Mouse (Mus musculus) forebrain, embryonic 14.5 days (tissue): ENCODE measurements at regions not wholly inside any gene's neighbourhood (a gene's known extent, or its start where the extent isn't known, plus 50 kb on each side); places are given as distances from the start of the nearest gene placed in this dataset.

ENCODE experiments used
- ATAC-seq: fragments of 200-750 bp; cut with Nextera tagmentation; 2 replicates; pipeline ENCODE4 v1.8.0; 2017; ENCODE audit warnings: mild to moderate bottlenecking, moderate library complexity
- DNase-seq: peaks from one replicate; pipeline ENCODE4 v3.0.0-alpha.2; 2015; ENCODE audit warnings: low spot score
- H3K27ac ChIP-seq: fragments of 300-500 bp; sonication (generic); 2 replicates; pipeline ENCODE4 v1.5.1; 2014; ENCODE audit warnings: low read depth, mild to moderate bottlenecking, control low read depth, low read length, moderate library complexity
- H3K27me3 ChIP-seq: fragments of 300-500 bp; sonication (generic); replicated peaks from 2 replicates; pipeline ENCODE4 v1.6.1; 2014; ENCODE audit warnings: low read length, control low read depth, mixed read lengths; ENCODE audit not compliant: control insufficient read depth, insufficient read depth
- H3K36me3 ChIP-seq: fragments of 300-500 bp; sonication (generic); 2 replicates; pipeline ENCODE4 v1.6.1; 2014; ENCODE audit warnings: low read length, control low read depth; ENCODE audit not compliant: control insufficient read depth, insufficient read depth
- H3K4me1 ChIP-seq: fragments of 300-500 bp; sonication (generic); 2 replicates; pipeline ENCODE4 v1.6.1; 2014; ENCODE audit warnings: antibody characterized with exemption, low read length, control low read depth; ENCODE audit not compliant: control insufficient read depth, insufficient read depth
- H3K4me2 ChIP-seq: fragments of 300-500 bp; sonication (generic); 2 replicates; pipeline ENCODE4 v1.6.1; 2014; ENCODE audit warnings: mild to moderate bottlenecking, control low read depth, low read length
- H3K4me3 ChIP-seq: fragments of 300-500 bp; sonication (generic); 2 replicates; pipeline ENCODE4 v1.5.1; 2014; ENCODE audit warnings: low read depth, low read length, control low read depth
- H3K9ac ChIP-seq: fragments of 300-500 bp; sonication (generic); 2 replicates; pipeline ENCODE4 v1.6.1; 2014; ENCODE audit warnings: mild to moderate bottlenecking, low read length, control low read depth, moderate library complexity
- H3K9me3 ChIP-seq: fragments of 300-500 bp; sonication (generic); replicated peaks from 2 replicates; pipeline ENCODE4 v1.6.1; 2016; ENCODE audit warnings: low read length, control low read depth, mixed read lengths; ENCODE audit not compliant: control insufficient read depth
- WGBS: fragments of 180-500 bp; shearing (Covaris S2); extraction: QIAGEN DNeasy Blood & Tissue Kit; methylation state at CpG from one replicate; pipeline ENCODE4 v1.1.7; 2014; 5-methylcytosine and 5-hydroxymethylcytosine counted together

- Histone ChIP-seq H3K27me3 (no peaks in the 10 kb centered on the region), H3K4me3 (no peak overlapping the region), H3K4me2 (no peak overlapping the region), H3K36me3 (no peaks in the 10 kb centered on the region), H3K9ac (no peak overlapping the region), H3K27ac (no peak overlapping the region), H3K4me1 (peaks cover 13% of the 10 kb centered on the region), H3K9me3 (no peaks in the 10 kb centered on the region)
- peak; percentile 36 for DNase-seq
- no peak for ATAC-seq
- 38% methylated on average over 14 of the region's 14 CpGs for WGBS
Observed at GRCm38 (mm10) chr11:114375921-114376320, 292.4 kb upstream of the Rpl38 start.

DNA sequence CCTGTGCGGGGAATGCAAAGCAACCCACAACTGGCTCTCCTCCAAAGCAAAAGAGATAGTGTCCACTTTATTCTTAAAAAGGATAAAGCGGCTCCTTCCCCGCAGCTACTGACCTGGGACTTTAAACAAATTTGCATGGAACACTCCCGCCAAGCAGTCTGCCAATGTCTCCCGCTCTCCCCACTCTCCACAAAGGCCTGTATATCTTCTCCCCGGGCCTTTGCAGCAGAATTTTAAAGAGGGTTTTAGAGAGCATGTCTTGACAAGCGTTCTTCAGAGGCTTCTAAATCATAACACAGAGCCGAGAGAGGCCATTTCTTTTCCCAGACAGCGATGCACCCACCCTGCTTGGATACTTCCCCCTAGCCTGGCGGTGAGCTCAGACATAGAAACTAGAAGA is 297.6 kb upstream of the Rpl38 start:
- no peaks in the 10 kb centered on the region for H3K36me3 ChIP-seq
- H3K9me3 ChIP-seq: no peaks in the 10 kb centered on the region
- H3K4me3 ChIP-seq: no peak overlapping the region
- WGBS: 38% methylated on average over 10 of the region's 10 CpGs
- H3K4me2 ChIP-seq: no peak overlapping the region
- peaks cover 4% of the 10 kb centered on the region for H3K4me1 ChIP-seq
- DNase-seq (no peak), ATAC-seq (no peak)
- no peak overlapping the region for H3K27ac ChIP-seq
- H3K9ac ChIP-seq: no peak overlapping the region
- H3K27me3 ChIP-seq: no peaks in the 10 kb centered on the region

DNA sequence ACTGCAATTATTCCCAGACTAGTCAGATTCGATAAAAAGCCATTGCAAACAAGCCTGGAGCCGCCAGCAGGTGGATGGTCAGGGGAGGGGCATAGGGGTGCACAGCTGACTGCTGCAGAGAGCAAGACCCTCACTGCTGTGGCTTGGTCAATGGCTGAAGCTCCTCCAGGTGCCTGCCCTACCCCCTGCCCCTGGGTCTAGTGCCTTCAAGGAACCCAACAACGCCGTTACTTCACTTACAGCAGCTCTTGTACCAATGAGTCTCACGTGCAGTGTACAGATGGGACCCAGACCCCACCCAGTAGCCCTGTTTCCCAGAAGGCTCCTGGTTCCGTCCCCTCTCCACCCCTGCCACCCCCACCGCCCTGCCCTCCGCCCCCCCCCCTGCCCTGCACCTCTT is 300.5 kb upstream of the Rpl38 start:
- 84% methylated on average over 8 of the region's 8 CpGs for WGBS
- ATAC-seq (no peak), DNase-seq (no peak)
- no peaks in the 10 kb centered on the region for H3K36me3 ChIP-seq
- no peak overlapping the region for H3K4me3 ChIP-seq
- no peak overlapping the region for H3K27ac ChIP-seq
- H3K9ac ChIP-seq: no peak overlapping the region
- no peak overlapping the region for H3K4me2 ChIP-seq
- no peaks in the 10 kb centered on the region for H3K4me1 ChIP-seq
- H3K9me3 ChIP-seq: no peaks in the 10 kb centered on the region
- no peaks in the 10 kb centered on the region for H3K27me3 ChIP-seq

- 85% methylated on average over 8 of the region's 8 CpGs for WGBS
Observed at GRCm38 (mm10) chr11:114360946-114361345, 294.1 kb upstream of the Sdk2 start.

GRCm38 (mm10) chr11:114360321-114360720 is 293.5 kb upstream of the Sdk2 start:
- H3K4me2 ChIP-seq: no peak overlapping the region
- no peaks in the 10 kb centered on the region for H3K4me1 ChIP-seq
- H3K4me3 ChIP-seq: no peak overlapping the region
- ATAC-seq (no peak), DNase-seq (no peak)
- no peak overlapping the region for H3K9ac ChIP-seq
- no peaks in the 10 kb centered on the region; the same call in 1 of the 2 replicates for H3K9me3 ChIP-seq
- 91% methylated on average over 10 of the region's 10 CpGs for WGBS
- H3K36me3 ChIP-seq: no peaks in the 10 kb centered on the region
- H3K27me3 ChIP-seq: no peaks in the 10 kb centered on the region
- H3K27ac ChIP-seq: no peak overlapping the region

More at GRCm38 (mm10) chr11:114360946-114361345, 294.1 kb upstream of the Sdk2 start:
- no peaks in the 10 kb centered on the region; the same call in 1 of the 2 replicates for H3K9me3 ChIP-seq
- H3K27me3 ChIP-seq: no peaks in the 10 kb centered on the region
- no peak for ATAC-seq
- DNase-seq: no peak
- no peaks in the 10 kb centered on the region for H3K4me1 ChIP-seq
- H3K4me3 ChIP-seq: no peak overlapping the region
- no peak overlapping the region for H3K4me2 ChIP-seq
- no peaks in the 10 kb centered on the region for H3K36me3 ChIP-seq
- no peak overlapping the region for H3K27ac ChIP-seq
- no peak overlapping the region for H3K9ac ChIP-seq

- no peaks in the 10 kb centered on the region for H3K27me3 ChIP-seq
- no peaks in the 10 kb centered on the region for H3K4me1 ChIP-seq
- no peak overlapping the region for H3K27ac ChIP-seq
- no peak for ATAC-seq
- no peak for DNase-seq
- no peak overlapping the region for H3K4me2 ChIP-seq
- H3K4me3 ChIP-seq: no peak overlapping the region
- H3K36me3 ChIP-seq: no peaks in the 10 kb centered on the region
- no peaks in the 10 kb centered on the region for H3K9me3 ChIP-seq
- 42% methylated on average over 4 of the region's 4 CpGs for WGBS
- H3K9ac ChIP-seq: no peak overlapping the region
Observed at GRCm38 (mm10) chr11:114352146-114352795, 285.4 kb upstream of the Sdk2 start.

DNA sequence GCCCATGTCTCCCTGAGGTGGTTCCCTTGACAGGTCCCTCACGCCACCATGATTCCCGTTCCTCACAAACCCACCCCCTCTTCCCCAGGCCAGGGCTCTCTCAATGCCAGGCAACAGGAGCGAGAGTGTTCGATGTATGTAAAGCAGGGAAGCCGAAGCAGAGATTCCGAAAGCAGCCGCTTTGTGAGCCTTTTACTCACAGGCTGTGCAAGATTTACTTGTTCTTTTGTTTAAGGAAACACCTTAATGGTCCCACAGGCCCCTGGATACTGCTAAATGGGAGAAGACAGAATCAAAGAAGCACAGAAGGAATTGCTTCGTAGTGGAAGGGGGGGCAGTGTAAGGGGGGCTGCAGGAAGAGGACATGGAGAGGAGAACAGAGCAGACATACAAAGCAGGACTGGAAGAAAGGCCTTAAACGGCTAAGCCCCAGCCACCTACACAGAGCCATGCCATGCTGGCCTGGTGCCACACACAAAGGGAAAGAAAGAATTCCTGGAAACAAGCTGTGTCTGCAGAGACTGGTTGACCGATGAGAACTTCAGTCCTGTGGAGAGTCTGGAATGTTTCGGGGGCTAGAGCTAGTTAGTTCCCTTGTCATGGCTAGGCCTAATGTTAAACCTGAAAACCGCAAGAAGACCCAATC is 270.1 kb upstream of the Sdk2 start:
- WGBS: 11% methylated on average over 12 of the region's 12 CpGs
- Histone ChIP-seq H3K27ac (peak overlapping the region; percentile 64; the same call in 1 of the 2 replicates), H3K9me3 (no peaks in the 10 kb centered on the region)

DNA sequence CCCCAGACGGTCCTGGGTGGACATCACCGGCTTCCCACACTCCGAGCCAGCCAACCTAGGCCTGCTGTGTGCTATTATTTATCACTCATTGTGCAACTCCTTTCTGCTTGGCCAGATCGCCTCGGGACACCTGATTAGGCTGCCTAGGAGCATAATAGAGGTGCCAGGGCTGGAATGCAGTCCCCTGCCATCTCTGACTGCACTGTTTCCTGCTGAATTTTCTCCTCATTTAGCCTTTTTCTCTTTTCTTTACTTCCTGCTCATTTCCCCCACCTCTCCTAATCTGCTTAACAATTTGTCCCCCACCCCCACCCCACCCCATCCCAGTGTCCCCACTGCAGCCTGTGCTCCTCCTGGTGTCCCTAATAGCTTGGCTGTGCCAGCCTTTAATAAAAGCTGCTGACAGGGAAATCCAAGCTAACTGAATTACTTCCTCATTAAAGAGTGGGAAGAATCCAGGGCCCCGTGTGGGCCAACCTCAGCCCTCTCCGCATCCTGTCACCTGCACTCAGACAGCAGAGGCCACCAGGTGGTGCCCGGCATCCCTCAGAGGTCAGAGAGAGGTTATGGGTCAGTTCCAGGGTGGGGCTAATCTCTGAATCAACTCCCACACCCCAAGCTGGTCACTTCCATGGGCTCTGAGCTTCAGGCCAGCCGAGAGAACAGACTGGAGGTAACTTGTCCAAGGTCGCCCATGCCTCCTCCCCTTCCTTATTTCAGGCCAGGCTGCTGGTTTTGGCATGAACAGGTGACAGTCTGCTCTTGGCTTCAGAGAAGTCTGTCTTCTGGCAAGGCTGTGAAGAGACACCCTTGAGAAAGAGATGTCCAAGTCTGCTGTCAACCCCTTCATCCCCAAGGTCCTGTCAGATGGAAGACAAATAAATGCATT is 269.3 kb upstream of the Sdk2 start:
- WGBS: 5% methylated on average over 10 of the region's 10 CpGs
- Histone ChIP-seq H3K9ac (no peak overlapping the region), H3K27me3 (no peaks in the 10 kb centered on the region), H3K9me3 (no peaks in the 10 kb centered on the region), H3K36me3 (no peaks in the 10 kb centered on the region), H3K4me2 (no peak overlapping the region; the same call in 1 of the 2 replicates), H3K27ac (peak overlapping the region; percentile 64; the same call in 1 of the 2 replicates), H3K4me1 (peaks cover 21% of the 10 kb centered on the region), H3K4me3 (no peak overlapping the region)
- ATAC-seq (peak; percentile 90), DNase-seq (peak; percentile 81)

More for the DNA sequence above, 270.1 kb upstream of the Sdk2 start:
- peak; percentile 70 for DNase-seq
- Histone ChIP-seq H3K4me3 (no peak overlapping the region), H3K4me2 (no peak overlapping the region; the same call in 1 of the 2 replicates), H3K4me1 (peaks cover 21% of the 10 kb centered on the region), H3K27me3 (no peaks in the 10 kb centered on the region), H3K9ac (no peak overlapping the region), H3K36me3 (no peaks in the 10 kb centered on the region)
- ATAC-seq: peak; percentile 43
